In the genomic region with DNA sequence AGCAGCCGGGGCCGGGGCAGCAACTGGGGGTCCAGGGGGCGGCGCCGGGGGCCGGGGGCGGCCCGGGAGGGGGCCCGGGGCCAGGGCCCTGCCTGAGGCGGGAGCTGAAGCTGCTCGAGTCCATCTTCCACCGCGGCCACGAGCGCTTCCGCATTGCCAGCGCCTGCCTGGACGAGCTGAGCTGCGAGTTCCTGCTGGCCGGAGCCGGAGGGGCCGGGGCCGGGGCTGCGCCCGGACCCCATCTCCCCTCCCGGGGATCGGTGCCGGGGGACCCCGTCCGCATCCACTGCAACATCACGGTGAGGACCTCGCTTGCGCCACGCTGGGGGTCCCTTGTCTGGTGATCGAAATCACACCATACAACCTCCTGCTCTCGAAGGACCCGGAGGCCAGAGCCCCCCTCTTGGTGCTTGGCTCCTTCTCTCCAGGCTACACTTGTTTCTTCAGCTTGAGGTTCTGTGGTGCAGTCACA, we compare ENCODE assay signal across 8 mouse cellular contexts. TPM values are rescaled to one million over a fixed set of nuclear protein-coding genes. Genes with fewer than 3 reads are reported as not detected.
A peak's percentile ranks its signal among the peaks of the same experiment; 100 is the strongest.
DNase-seq lines count a peak whose midpoint lies in the region; ATAC-seq and TF ChIP-seq lines count a peak whose summit lies in the region.

No protein-coding gene starts in this region.

- DNase-seq in 3T3-L1 (ENCODE audit: low read depth, low spot score) = peak; percentile 39
- peak; percentile 16 to 25 for DNase-seq in CD8-positive naive resting alpha-beta T cell, adult 2 months (ENCODE audit: low read depth in 2 of 2, low spot score in 2 of 2)
- DNase-seq in cerebellum, postnatal 10 days = peak; percentile 57 to 70
- DNase-seq in heart, adult 2 months = no peak
- peak; percentile 23 to 30 for DNase-seq in kidney, adult 8-10 months
- DNase-seq in ovary, postnatal 36 days (ENCODE audit: low spot score) = peak; percentile 54
- no peak for DNase-seq in left cerebral cortex, adult 18-20 months (ENCODE audit: low spot score in 2 of 2)

- intact Hi-C loops in heart, adult 2 months (cut with DNase I) = loop anchor here (2.0 to 5.0 kb wide), 2 partner anchors 261 to 305 kb away; no protein-coding TSS in a partner anchor

- peak overlapping the region; percentile 73 for H3K4me2 ChIP-seq in lung, embryonic 15.5 days

- TF ChIP-seq CTCF in heart, adult 2 months (IDR thresholded peaks at IDR 0.05) = no peak

- no peaks in the 10 kb centered on the region for H3K9me3 ChIP-seq in lung, embryonic 15.5 days

- peak; percentile 59 for ATAC-seq in lung, embryonic 15.5 days (ENCODE audit: borderline replicate concordance, extremely low read depth, low FRiP score, low TSS enrichment)

- H3K4me1 ChIP-seq in heart, adult 2 months (ENCODE audit: control insufficient read depth, insufficient read depth, low read length) = peaks cover 10% of the 10 kb centered on the region
- H3K4me1 ChIP-seq in lung, embryonic 15.5 days = peaks cover 34% of the 10 kb centered on the region

- H3K9ac ChIP-seq in heart, adult 2 months (ENCODE audit: low read depth, low read length) = peak overlapping the region; percentile 89
- peak overlapping the region; percentile 100 for H3K9ac ChIP-seq in lung, embryonic 15.5 days

- no peak for TF ChIP-seq POLR2A in heart, adult 2 months (IDR thresholded peaks at IDR 0.05; ENCODE audit: insufficient read depth, low read depth, low read length)

- H3K79me2 ChIP-seq in heart, adult 2 months (replicated peaks; ENCODE audit: control insufficient read depth, insufficient read depth, low read length) = no peaks in the 10 kb centered on the region

- WGBS in heart, adult 2 months = 1% methylated on average over 34 of the region's 37 CpGs
- WGBS in lung, embryonic 15.5 days = 2% methylated on average over 34 of the region's 37 CpGs

- TF ChIP-seq EP300 in heart, adult 2 months (IDR thresholded peaks at IDR 0.05; ENCODE audit: insufficient read depth, low read depth, low read length) = no peak

- H3K36me3 ChIP-seq in heart, adult 2 months (ENCODE audit: control insufficient read depth, insufficient read depth, low read length) = no peaks in the 10 kb centered on the region; the same call in 1 of the 2 replicates
- peaks cover 27% of the 10 kb centered on the region for H3K36me3 ChIP-seq in lung, embryonic 15.5 days

- H3K27ac ChIP-seq in heart, adult 2 months = peak overlapping the region; percentile 81
- H3K27ac ChIP-seq in lung, embryonic 15.5 days = peak overlapping the region; percentile 98

- peak overlapping the region; percentile 74 for H3K4me3 ChIP-seq in heart, adult 2 months
- H3K4me3 ChIP-seq in lung, embryonic 15.5 days = peak overlapping the region; percentile 99

- H3K27me3 ChIP-seq in heart, adult 2 months (ENCODE audit: control insufficient read depth, insufficient read depth, low read length) = no peaks in the 10 kb centered on the region
- no peaks in the 10 kb centered on the region for H3K27me3 ChIP-seq in lung, embryonic 15.5 days

RNA-seq across cellular contexts. Expression of a gene that starts 0.4 kb away (rescaled TPM):
- total RNA-seq in heart, adult 2 months (2021) = 10 to 100 TPM; 24.0 to 25.5 TPM
- polyA plus RNA-seq in heart, adult 2 months (2012; rRNA removed) = 14.6 and 18.8 TPM in 2 replicates
- 10.8 and 12.0 TPM in 2 replicates for polyA plus RNA-seq in lung, embryonic 15.5 days (2015; fragmentation: Nextera tagmentation; extraction: Ambion mirVana)
- 10 to 100 TPM; 86.0 to 90.3 TPM for total RNA-seq in left cerebral cortex, adult 18-20 months (2021)

RNA-seq across cellular contexts. Expression of a gene that starts 9.3 kb away (rescaled TPM):
- under 1 TPM; 0.14 to 0.16 TPM for total RNA-seq in heart, adult 2 months (2021)
- polyA plus RNA-seq in heart, adult 2 months (2012; rRNA removed) = 0.35 and 0.61 TPM in 2 replicates
- polyA plus RNA-seq in lung, embryonic 15.5 days (2015; fragmentation: Nextera tagmentation; extraction: Ambion mirVana) = 0.30 and 0.36 TPM in 2 replicates
- total RNA-seq in left cerebral cortex, adult 18-20 months (2021) = 10 to 100 TPM; 28.6 to 30.0 TPM

RNA-seq across cellular contexts. Expression of a gene that starts 57.4 kb away (rescaled TPM):
- 10 to 100 TPM; 12.3 to 13.3 TPM for total RNA-seq in heart, adult 2 months (2021)
- 3.4 and 7.7 TPM in 2 replicates for polyA plus RNA-seq in heart, adult 2 months (2012; rRNA removed)
- 9.9 and 10.1 TPM in 2 replicates for polyA plus RNA-seq in lung, embryonic 15.5 days (2015; fragmentation: Nextera tagmentation; extraction: Ambion mirVana)
- 1 to 10 TPM; 3.0 to 3.8 TPM for total RNA-seq in left cerebral cortex, adult 18-20 months (2021)

RNA-seq across cellular contexts. Expression of a gene that starts 59.0 kb away (rescaled TPM):
- 10 to 100 TPM; 10.8 to 13.1 TPM for total RNA-seq in heart, adult 2 months (2021)
- polyA plus RNA-seq in heart, adult 2 months (2012; rRNA removed) = 12.8 and 15.8 TPM in 2 replicates
- polyA plus RNA-seq in lung, embryonic 15.5 days (2015; fragmentation: Nextera tagmentation; extraction: Ambion mirVana) = 10.8 and 11.3 TPM in 2 replicates
- 100 to 1,000 TPM; 137 to 151 TPM for total RNA-seq in left cerebral cortex, adult 18-20 months (2021)

Comparison
In these comparisons a context has a peak if more than half of its experiments do, and no peak if none do; other contexts are left out.
1. DNase-seq: peak in 3T3-L1 (single experiment), CD8-positive naive resting alpha-beta T cell, adult 2 months (2 of 2), cerebellum, postnatal 10 days (2 of 2), kidney, adult 8-10 months (2 of 2) and ovary, postnatal 36 days (single experiment); none in heart, adult 2 months (0 of 2) and left cerebral cortex, adult 18-20 months (0 of 2).
2. RNA of a gene that starts 9.3 kb away (total RNA-seq): 28.6 to 30.0 TPM in left cerebral cortex, adult 18-20 months; 0.14 to 0.16 TPM in heart, adult 2 months; every median in the first group is over 10 times any median in the second.